Mouse (Mus musculus) CH12F3 (cell line): ENCODE data around the gene Dennd4a.

Source experiments
- in situ Hi-C: fragments of 300-500 bp; cut with MboI; formaldehyde crosslinking; loops from 2 replicates; pipeline ENCODE4 v1.14.3; 2020; ENCODE audit warnings: low sequenced_read_pairs

Dennd4a gene

DNA sequence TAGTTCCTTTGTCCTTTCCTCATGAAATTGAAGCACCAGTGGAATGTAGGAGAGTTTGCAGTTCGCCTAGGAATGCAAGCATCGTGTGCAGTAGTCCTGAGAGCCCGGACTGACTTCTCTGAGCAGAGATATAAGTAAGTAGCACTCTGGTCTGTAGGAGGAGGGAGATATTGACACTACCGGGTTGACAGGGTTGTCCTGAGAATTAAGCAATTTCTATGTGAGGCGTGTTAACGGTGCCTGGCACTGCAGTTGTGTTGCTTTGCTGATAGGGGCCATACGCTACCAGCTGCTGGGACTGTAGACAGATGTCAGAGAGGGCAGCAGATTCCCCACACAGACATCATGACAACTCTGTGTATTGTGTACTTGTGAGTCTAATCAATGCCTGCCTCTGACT, 142.1 kb downstream of the Dennd4a start:
- in situ Hi-C loops, result no loop called here

DNA sequence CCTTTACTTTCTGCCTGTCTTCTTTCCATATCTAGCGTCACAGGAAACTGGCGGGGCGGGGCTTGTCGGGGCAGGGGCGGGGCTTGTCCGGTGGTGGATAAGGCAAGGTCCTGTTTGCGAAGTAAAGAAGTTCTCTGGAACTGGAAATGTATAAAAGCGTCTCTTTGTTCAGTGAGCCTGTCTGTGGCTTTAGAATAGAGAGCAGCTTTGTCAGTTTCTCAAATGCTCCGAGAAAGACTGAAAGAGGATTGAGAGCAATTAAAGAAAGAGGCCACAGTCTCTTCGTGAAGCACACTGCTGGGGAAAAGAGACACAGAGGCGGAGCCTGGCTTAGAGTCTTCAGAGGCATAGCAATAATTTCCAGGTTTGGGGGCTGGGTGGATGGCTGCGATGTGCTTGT, 145.2 kb downstream of the Dennd4a start:
- in situ Hi-C loops, result no loop called here

DNA sequence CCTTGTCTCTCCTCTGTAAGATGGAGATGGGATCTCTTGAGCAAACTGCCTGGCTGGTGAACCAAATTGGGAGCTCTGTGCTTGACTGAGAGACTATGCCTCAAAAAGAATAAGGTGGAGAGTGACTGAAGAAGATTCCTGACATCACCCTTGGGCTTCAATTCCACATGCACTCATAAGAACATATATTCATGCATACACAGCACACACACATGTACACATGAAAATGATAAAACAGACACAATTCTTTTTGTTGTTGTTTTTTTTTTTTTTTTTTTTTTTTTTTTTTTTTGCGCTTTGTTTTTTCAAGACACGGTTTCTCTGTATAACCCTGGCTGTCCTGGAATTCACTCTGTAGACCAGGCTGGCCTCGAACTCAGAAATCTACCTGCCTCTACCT, 146.1 kb downstream of the Dennd4a start:
- in situ Hi-C loops, result no loop called here

DNA sequence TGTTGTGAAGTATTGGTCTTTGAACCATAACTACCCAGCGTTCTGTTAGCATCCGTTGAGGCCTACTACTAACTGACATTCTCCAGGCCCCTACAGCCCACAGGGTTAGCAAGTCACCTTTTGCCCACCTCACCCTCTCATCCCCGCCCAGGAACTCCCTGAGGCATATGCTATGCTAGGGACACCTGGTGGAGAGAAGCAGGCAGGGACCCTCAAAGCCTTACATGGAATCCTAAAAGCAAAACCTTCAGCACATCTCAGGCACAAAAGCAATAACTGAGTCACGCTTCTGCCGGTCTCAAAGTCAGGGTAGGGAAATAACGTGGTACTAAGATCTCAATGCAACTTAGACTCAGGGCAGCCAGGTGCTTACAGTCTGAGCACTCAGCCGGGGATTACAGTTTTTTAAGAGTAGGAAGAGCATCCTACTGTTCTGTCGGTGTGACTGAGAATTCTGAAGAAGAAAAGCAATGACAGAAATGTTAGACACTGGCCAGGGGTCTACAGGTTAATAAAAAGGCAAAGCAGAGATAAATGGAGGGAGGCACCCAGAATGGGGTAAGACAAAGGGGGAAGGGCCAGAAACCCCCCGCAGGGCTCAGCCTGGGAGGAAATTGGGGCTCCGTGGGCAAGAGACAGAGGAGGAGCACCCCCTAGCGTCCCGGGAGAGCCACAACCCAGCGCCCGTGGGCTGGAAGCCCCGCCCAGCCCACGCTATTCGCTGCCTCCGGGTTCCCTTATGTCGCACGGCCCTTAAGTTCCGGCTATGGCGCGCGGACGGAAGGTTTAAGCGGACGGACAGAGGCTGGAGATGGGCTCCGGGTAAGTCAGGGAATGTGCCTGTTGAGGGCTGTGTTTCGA, 149.2 kb downstream of the Dennd4a start, which contains the start of gene Ints14:
Gene Ints14, plus strand, starts transcription at position 789 of the 861 bp plus-strand sequence.
- in situ Hi-C loops, result no loop called here

DNA sequence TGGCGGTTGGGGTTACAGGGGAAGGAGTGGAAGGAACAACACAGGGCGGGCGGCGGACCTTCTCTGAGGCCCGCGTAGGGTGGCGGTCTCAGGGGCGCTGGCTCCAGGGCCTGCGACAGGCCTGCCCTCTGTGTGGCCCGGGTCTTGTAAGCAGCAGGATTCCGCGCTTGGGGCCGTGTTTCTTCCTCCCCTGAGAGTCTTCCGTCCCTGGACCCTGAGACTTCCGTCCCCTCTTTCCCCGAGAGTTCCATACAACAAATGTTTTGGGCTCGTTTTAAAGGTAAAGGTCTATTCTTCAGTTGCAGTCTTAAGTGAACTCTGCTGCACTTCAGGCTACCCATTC, 149.8 kb downstream of the Dennd4a start:
- in situ Hi-C loops, result no loop called here
